Mouse (Mus musculus): ENCODE data around the gene Fam83b. TPM values are rescaled to one million over a fixed set of nuclear protein-coding genes. Genes with fewer than 3 reads are reported as not detected.

Gene Fam83b
- total and polyA plus RNA-seq, 3 experiments: not detected

DNA sequence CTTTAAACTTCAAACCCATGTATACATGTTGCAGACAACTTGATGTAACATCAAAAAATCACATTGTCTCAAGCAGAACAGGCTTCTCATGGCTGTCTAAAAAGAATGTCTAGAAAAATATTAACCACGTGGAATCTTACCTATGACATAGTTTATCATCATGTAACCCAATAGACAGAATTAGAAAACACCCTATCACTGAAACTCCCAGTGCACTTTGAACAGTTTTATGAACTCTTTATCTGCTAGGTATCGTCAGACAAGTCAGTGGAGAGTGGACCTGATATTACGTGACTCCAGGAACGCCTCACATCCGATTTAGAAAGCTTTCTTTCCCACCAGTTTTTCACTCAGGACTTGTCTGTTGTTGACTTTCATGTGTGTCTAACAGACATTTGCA lies 15.1 kb upstream of the Fam83b start:
- no peaks in the 10 kb centered on the region for H3K79me2 ChIP-seq (ENCODE audit: control insufficient read depth, insufficient read depth, low read length, poor library complexity)
- no peak overlapping the region for H3K4me3 ChIP-seq (ENCODE audit: control insufficient read depth in 1 of 2, insufficient read depth in 1 of 2, low read depth in 2 of 2, low read length in 2 of 2)
- no peak overlapping the region for H3K27ac ChIP-seq (ENCODE audit: control insufficient read depth, low read depth, low read length)
- DNase-seq (ENCODE audit: low read depth, low spot score): no peak
- no peaks in the 10 kb centered on the region for H3K27me3 ChIP-seq (ENCODE audit: control insufficient read depth in 1 of 2, insufficient read depth in 2 of 2, low read length in 2 of 2)
- H3K9ac ChIP-seq (ENCODE audit: control insufficient read depth, low read depth, low read length, poor library complexity, severe bottlenecking): no peak overlapping the region
- H3K9me3 ChIP-seq (replicated peaks; ENCODE audit: insufficient read depth, low read length): no peaks in the 10 kb centered on the region
- H3K4me1 ChIP-seq (ENCODE audit: control insufficient read depth in 1 of 2, insufficient read depth in 2 of 2, low read length in 2 of 2): no peaks in the 10 kb centered on the region
- TF ChIP-seq MEF2A (IDR thresholded peaks at IDR 0.05; ENCODE audit: extremely low read depth, insufficient replicate concordance, low read depth, low read length, poor library complexity, severe bottlenecking): no peak
- no peak for TF ChIP-seq JUND (IDR thresholded peaks at IDR 0.05; ENCODE audit: low read depth, low read length)
- TF ChIP-seq UBTF (IDR thresholded peaks at IDR 0.05; ENCODE audit: borderline replicate concordance, insufficient read depth, low read depth, low read length): no peak
- TF ChIP-seq ZKSCAN1 (IDR thresholded peaks at IDR 0.05; ENCODE audit: low read depth, low read length): no peak
- no peak for TF ChIP-seq TCF12 (IDR thresholded peaks at IDR 0.05; ENCODE audit: low read depth, low read length)
- TF ChIP-seq MAFK (IDR thresholded peaks at IDR 0.05; ENCODE audit: borderline replicate concordance, low read depth, low read length): no peak
- TF ChIP-seq GABPA (IDR thresholded peaks at IDR 0.05; ENCODE audit: low read depth, low read length): no peak
- TF ChIP-seq HCFC1 (IDR thresholded peaks at IDR 0.05; ENCODE audit: low read depth, low read length): no peak
- TF ChIP-seq E2F4 (IDR thresholded peaks at IDR 0.05; ENCODE audit: borderline replicate concordance, low read depth, low read length): no peak
- H3K36me3 ChIP-seq (ENCODE audit: control insufficient read depth in 1 of 2, insufficient read depth in 2 of 2, low read length in 2 of 2): no peaks in the 10 kb centered on the region

DNA sequence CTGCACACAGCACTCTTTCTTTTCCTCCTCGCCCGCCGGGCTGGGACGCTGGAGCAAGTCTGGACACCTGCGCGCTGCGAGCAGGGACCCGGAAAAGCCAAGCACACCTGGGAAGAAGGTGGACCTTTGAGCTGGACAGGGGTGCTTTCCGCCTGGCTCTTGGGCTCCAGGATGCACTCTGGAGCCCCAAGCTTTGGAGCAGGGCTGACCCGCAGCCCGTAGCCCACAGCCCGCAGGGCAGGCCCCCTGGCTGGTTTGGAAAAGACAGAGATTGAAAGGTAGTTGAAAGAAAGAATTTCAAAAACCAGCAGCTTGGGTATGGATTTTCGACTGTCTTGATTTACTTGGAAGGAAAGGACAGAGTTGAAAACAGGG lies 352 bp upstream of the Fam83b start:
- Histone ChIP-seq H3K27me3 (ENCODE audit: control insufficient read depth in 1 of 2, insufficient read depth in 2 of 2, low read length in 2 of 2) (no peaks in the 10 kb centered on the region), H3K27ac (ENCODE audit: control insufficient read depth, low read depth, low read length) (no peak overlapping the region), H3K9ac (ENCODE audit: control insufficient read depth, low read depth, low read length, poor library complexity, severe bottlenecking) (no peak overlapping the region), H3K4me1 (ENCODE audit: control insufficient read depth in 1 of 2, insufficient read depth in 2 of 2, low read length in 2 of 2) (no peaks in the 10 kb centered on the region), H3K79me2 (ENCODE audit: control insufficient read depth, insufficient read depth, low read length, poor library complexity) (no peaks in the 10 kb centered on the region), H3K36me3 (ENCODE audit: control insufficient read depth in 1 of 2, insufficient read depth in 2 of 2, low read length in 2 of 2) (no peaks in the 10 kb centered on the region), H3K4me3 (ENCODE audit: control insufficient read depth in 1 of 2, insufficient read depth in 1 of 2, low read depth in 2 of 2, low read length in 2 of 2) (no peak overlapping the region), H3K9me3 (replicated peaks; ENCODE audit: insufficient read depth, low read length) (no peaks in the 10 kb centered on the region)
- TF ChIP-seq CTCF (IDR thresholded peaks at IDR 0.05 in 2 of 3, conservative IDR thresholded peaks at IDR 0.05 in 1 of 3; ENCODE audit: control insufficient read depth in 1 of 3, insufficient read depth in 1 of 3, low read depth in 2 of 3, low read length in 3 of 3, poor library complexity in 1 of 3, severe bottlenecking in 1 of 3) (no peak), GATA1 (IDR thresholded peaks at IDR 0.05; ENCODE audit: low read depth, low read length) (no peak), RAD21 (IDR thresholded peaks at IDR 0.05; ENCODE audit: low read depth, low read length) (no peak)
- DNase-seq (ENCODE audit: low read depth, low spot score): no peak

DNA sequence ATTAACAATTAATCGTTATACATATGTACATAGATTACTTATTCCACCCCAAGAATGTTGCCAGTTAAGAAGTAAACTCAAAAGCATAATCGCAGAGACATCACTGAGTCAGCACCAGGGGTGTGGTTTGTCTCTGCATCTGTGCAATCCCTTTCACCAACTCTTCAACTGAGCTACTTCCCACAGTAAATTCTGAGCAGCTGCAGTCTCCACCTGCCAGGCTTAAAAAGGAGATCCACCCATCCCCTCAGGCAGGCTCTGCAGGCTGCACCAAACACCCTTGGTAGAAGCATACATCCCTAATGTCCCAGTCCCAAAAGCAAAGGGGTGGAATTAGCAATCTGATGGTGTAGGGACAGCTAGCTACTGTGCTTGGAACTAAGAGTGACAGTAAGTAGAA lies 1.3 kb downstream of the Fam83b start:
- H3K9me3 ChIP-seq (replicated peaks; ENCODE audit: insufficient read depth, low read length): no peaks in the 10 kb centered on the region
- no peaks in the 10 kb centered on the region for H3K36me3 ChIP-seq (ENCODE audit: control insufficient read depth in 1 of 2, insufficient read depth in 2 of 2, low read length in 2 of 2)
- H3K27ac ChIP-seq (ENCODE audit: control insufficient read depth, low read depth, low read length): no peak overlapping the region
- no peaks in the 10 kb centered on the region for H3K27me3 ChIP-seq (ENCODE audit: control insufficient read depth in 1 of 2, insufficient read depth in 2 of 2, low read length in 2 of 2)
- H3K4me1 ChIP-seq (ENCODE audit: control insufficient read depth in 1 of 2, insufficient read depth in 2 of 2, low read length in 2 of 2): no peaks in the 10 kb centered on the region
- no peak overlapping the region for H3K9ac ChIP-seq (ENCODE audit: control insufficient read depth, low read depth, low read length, poor library complexity, severe bottlenecking)
- no peak overlapping the region for H3K4me3 ChIP-seq (ENCODE audit: control insufficient read depth in 1 of 2, insufficient read depth in 1 of 2, low read depth in 2 of 2, low read length in 2 of 2)
- no peak for DNase-seq (ENCODE audit: low read depth, low spot score)
- no peak for TF ChIP-seq RCOR1 (IDR thresholded peaks at IDR 0.05; ENCODE audit: low read depth, low read length)
- TF ChIP-seq MAX (IDR thresholded peaks at IDR 0.05; ENCODE audit: low read length): no peak
- TF ChIP-seq KAT2A (conservative IDR thresholded peaks at IDR 0.05; ENCODE audit: low read depth, low read length): no peak
- TF ChIP-seq GATA1 (IDR thresholded peaks at IDR 0.05; ENCODE audit: low read depth, low read length): no peak
- TF ChIP-seq UBTF (IDR thresholded peaks at IDR 0.05; ENCODE audit: borderline replicate concordance, insufficient read depth, low read depth, low read length): no peak
- TF ChIP-seq ELF1 (IDR thresholded peaks at IDR 0.05; ENCODE audit: low read depth, low read length): no peak
- TF ChIP-seq BHLHE40 (IDR thresholded peaks at IDR 0.05; ENCODE audit: borderline replicate concordance, low read depth, low read length): no peak
- no peak for TF ChIP-seq TAL1 (IDR thresholded peaks at IDR 0.05; ENCODE audit: low read length)
- no peak for TF ChIP-seq USF1 (IDR thresholded peaks at IDR 0.05; ENCODE audit: low read depth, low read length)
- no peak for TF ChIP-seq HCFC1 (IDR thresholded peaks at IDR 0.05; ENCODE audit: low read depth, low read length)
- no peak for TF ChIP-seq MXI1 (IDR thresholded peaks at IDR 0.05; ENCODE audit: low read depth, low read length)
- no peak for TF ChIP-seq MAZ (IDR thresholded peaks at IDR 0.05; ENCODE audit: low read depth, low read length)
- no peak for TF ChIP-seq ZMIZ1 (IDR thresholded peaks at IDR 0.05; ENCODE audit: low read depth, low read length)
- TF ChIP-seq EP300 (IDR thresholded peaks at IDR 0.05; ENCODE audit: low read depth in 1 of 2, low read length in 2 of 2): no peak
- TF ChIP-seq ZKSCAN1 (IDR thresholded peaks at IDR 0.05; ENCODE audit: low read depth, low read length): no peak
- TF ChIP-seq ZC3H11A (IDR thresholded peaks at IDR 0.05; ENCODE audit: low read depth, low read length): no peak
- TF ChIP-seq TCF12 (IDR thresholded peaks at IDR 0.05; ENCODE audit: low read depth, low read length): no peak
- no peaks in the 10 kb centered on the region for H3K79me2 ChIP-seq (ENCODE audit: control insufficient read depth, insufficient read depth, low read length, poor library complexity)

Data from MEL (cell line).